Mouse (Mus musculus) right cerebral cortex, postnatal 4 days (tissue): Measurements from ENCODE around the gene Ins2.
A peak's percentile ranks its signal among the peaks of the same experiment; 100 is the strongest.

ENCODE experiments used
- DNase-seq: peaks from one replicate; pipeline ENCODE4 v3.0.0-alpha.2; 2022

The Ins2 gene

DNA sequence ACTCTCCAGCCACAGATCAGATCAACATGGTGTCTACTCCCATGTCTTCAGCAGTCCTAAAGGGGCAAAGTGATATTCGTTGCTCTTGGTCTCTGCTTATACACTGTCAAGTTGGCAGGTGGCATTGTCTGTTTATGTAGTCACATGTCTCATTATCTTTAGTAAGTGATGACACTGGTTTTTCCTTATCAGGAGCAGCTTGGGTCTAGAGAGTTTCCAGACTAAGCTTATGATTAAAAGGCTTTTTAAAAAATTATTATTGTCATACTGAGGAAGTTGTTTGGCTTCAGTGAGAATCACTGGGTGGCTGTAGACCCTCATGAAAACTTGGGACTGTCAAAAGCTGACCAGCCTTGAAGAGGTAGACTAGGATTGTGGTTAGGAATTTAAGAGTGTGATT lies at the start of gene Ins2:
TSS of gene Ins2 (minus strand) at position 101 of the 400 bp plus-strand sequence.
- no peak for DNase-seq

DNA sequence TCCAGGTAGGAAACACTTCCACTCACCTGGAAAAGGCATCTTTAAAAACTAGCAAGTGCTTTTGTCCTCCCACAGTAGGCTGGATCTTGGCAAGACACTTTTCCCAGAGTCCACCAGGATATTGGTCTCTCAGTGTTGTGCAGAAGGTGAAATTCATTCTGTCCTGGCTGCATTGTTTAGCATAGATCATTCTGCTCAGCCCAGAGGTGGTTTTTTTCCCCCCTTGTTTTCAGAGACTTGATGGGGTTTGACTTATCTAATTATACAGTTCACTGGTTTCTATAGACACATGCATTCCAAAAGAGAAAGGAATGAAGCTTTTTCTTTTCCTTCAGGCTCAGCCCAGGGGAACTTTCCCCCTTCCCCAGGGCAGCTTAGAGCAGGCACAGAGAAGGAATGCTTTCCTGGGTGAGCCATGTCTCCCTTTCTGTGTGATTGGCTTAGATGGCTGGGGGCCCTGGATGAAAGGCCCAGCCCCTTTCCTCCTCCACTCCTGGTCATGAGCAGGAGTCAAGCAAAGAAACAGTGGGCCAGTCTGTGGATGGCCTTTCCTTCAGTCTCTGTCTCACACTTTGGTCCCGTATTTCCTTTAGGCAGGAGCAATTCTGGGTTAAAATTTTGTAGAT lies 49.6 kb upstream of the Ins2 start:
- DNase-seq, result no peak

DNA sequence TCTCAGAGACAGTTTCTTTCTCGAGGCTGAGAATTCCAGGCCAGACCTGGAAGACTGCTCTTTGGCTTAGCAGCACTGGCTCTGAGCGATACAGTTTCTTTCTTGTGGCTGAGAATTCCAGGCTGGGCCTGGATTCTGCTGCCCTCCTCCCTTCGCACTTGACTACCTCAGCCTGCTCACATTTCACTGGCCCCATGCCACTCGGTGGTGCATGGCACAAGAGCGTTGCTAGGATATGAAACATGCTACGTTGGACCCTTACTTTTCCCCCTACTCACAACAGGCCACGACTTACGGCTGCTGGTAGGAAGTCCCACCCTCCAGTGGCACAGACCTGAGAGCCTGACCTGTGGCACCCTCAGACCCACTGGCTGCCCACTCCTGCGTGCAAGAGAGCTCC lies 46.5 kb upstream of the Ins2 start:
- DNase-seq, result no peak

DNA sequence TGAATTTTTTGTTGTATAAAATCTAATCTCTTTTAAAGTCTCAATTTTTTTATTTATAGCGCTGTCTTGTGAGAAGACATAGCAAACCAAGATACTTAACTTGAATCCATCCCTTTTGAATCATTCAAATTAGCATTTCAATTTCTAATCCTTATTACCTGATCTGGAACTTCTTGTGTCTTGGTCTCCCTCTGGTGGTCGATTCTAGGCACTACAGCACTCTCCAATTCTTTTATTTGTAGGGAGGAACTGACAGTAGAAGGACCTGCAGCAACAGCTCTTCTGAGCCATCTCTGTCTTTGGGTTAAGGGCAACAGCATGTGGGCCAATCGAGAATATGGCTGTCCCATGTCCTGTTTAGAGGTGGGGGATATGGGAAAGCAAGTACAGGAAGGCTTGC lies 5.4 kb downstream of the Ins2 start:
- DNase-seq, result peak; percentile 17

DNA sequence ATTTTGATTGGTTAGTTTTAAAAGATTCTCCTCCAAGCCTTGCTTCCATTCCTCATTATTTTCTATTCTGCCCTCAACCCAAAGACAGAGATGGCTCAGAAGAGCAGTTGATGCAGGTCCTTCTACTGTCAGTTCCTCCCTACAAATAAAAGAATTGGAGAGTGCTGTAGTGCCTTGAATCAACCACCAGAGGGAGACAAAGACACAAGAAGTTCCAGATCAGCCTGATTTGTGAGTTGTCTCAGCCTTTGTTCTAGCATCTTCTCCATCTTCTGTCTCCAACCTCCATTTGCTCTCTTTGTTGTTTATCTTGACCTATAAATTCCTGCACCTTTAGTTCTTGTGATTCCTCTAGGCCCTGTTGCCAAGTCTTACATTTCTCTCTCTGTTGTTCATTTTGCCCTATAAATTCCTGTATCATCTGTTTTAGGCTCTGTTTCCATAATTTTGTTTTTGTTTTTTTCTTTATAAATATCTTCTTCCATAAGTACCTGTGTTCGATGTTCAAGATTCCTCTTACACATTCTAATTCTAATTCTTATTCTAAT lies 6.2 kb downstream of the Ins2 start:
- no peak for DNase-seq

DNA sequence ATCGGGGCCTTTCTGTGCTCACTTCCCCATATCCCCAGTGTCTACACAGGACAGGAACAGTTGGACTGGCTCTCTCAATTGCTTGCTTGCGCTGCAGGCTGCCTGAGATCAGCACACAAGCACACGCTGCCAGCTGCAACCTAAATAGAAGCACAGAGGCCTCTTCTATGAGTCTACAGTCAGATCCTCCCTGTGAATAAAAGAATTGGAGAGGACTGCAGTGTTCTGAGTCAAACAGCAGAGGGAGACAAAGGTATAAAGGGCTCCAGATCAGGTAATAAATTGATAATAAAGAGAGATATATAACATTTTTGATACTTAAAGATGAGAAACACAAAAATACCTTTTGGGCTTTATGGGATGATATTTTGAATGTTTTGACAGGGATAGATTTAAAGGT lies 17.2 kb downstream of the Ins2 start:
- DNase-seq, result no peak

DNA sequence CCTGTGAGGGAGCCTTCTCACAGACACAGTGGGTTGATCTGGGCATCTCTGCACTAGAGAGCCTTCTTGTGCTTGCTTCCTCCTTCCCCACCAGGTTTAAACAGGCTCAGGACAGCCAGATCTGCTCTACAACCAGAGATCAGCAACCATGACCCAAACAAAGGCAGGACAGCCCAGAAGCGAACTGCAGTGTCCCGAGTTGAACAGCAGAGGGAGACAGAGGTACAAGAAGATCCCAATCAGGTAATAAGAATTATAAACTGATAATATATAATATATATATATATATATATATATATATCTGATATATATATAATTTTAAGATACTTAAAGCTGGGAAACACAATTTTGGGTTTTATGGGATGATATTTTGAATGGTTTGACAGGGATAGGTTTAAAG lies 22.5 kb downstream of the Ins2 start:
- peak; percentile 30 for DNase-seq

DNA sequence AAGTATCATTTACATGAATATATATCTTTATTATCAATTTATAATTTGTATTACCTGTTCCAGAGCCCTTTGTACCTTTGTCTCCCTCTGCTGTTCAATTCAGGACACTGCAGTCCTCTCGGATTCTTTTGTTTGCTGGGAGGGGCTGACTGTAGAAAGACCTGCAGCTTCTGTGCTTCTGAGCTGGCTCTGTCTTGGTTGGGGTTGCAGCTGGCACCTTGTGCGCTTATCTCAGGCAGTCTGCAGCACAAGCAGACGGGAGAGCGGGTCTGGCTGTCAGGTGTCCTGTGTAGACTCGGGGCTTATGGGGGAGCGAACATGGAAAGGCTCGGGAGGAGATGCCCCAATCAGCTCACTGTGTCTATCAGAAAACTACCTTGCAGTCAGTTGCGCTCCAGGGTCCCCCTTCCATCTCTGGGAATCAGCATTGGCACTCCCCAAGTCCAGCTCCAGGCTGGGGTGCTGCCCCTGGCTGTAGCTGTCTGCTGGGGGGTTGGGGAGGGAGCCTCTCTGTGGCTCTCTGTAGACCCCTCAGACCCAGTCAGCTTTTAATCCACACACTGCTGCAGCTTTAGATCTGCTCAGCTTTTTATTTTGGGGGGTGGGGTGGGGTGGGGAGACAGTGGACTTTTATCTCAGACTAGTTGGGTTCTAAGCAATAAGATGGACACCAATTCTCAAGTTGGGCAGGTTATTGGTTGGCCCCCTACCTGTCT lies 28.2 kb downstream of the Ins2 start:
- peak; percentile 41 for DNase-seq

DNA sequence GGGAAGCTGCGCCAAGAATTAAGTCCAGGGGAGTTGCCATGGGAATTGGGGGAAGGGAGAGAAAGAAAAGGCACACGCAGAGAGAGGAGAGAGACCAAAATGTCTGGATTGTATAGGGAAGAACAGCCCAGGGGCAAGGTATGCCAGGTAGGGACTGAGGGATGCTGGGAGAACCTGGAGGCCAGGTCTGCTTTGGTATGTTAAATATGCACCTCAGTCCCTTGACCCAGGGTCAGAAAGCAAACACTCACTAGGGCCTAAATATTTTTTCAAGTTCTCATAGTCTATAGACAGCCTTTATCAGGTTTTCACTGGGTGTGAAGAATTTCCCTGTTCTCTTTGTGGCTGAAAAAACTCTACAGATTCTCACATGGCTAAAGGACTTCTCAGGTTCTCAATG lies 36.3 kb downstream of the Ins2 start:
- no peak for DNase-seq

DNA sequence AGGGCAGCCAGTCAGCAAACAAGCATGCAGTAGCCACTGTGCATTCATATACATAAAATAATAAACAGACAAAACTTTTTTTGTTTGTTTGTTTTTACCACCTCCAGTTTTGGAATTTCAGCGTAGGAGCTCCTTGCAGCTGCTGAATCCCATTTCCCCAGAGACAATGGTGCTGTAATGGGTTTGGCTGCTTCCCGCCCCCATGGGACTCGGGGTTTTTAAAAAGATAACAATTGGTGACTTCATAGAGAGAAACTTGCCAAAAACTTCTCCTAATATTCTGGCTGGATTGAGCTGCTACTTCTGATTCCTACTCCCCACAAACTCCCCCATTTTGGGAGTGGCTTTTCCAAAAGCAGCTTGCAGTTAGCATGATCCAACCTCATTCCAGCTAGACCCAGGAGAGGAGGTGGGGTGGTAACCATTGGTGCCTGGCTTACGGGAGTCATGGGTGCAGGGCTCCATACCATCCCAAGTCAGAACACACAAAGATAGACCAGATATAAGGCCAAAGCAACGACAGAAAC lies 43.8 kb downstream of the Ins2 start:
- DNase-seq, result no peak

DNA sequence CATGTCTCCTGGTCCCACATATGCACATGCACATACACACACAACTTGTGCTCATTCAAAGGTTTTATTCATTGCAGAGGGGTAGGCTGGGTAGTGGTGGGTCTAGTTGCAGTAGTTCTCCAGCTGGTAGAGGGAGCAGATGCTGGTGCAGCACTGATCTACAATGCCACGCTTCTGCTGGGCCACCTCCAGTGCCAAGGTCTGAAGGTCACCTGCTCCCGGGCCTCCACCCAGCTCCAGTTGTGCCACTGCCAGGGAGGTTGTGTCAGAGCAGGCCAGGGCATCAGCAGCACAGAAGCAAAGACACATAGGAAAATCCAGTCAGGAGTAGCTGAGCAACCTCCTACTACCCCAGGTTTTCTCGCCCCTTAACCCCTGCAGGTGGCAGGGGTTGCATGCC lies 64.6 kb downstream of the Ins2 start:
- peak; percentile 1 for DNase-seq

DNA sequence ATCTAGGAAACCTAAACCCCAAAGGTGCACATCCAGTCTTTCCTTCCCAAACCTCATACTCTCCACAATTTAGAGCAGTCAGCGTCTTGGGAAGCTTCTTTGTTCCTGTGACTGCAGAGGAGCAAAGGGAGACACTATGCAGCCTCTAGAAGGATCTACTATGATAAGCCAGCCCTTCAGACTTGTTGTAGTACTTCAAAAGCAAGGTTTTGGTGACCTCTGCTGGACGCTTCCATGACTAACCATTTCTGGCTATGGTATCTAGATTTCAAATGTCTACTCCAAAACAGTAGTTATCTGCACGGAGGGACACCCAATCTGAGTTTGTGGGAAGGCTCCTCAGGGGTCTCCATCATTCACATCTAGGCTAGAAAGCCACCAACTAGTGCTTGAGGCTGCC lies 67.5 kb downstream of the Ins2 start:
- peak; percentile 71 for DNase-seq

DNA sequence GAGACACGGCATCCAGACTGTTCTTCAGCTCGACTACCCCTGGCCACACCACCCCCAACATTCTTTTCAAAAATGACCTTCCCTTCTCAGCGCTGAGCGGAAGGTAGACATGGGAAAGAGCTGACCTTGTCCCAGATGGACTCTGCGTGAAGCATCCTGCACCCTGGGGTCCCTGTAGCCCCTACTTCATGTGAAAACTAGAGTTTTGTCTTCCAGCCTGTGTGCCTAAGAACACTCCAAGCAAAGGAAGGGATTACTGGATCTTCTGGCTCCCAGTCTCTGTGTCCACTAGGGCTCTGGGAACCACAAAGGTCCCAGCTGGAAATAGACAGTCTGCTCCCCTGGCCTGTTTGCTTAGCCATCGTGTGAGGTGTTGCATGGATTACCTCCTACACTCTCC lies 68.0 kb downstream of the Ins2 start:
- no peak for DNase-seq

DNA sequence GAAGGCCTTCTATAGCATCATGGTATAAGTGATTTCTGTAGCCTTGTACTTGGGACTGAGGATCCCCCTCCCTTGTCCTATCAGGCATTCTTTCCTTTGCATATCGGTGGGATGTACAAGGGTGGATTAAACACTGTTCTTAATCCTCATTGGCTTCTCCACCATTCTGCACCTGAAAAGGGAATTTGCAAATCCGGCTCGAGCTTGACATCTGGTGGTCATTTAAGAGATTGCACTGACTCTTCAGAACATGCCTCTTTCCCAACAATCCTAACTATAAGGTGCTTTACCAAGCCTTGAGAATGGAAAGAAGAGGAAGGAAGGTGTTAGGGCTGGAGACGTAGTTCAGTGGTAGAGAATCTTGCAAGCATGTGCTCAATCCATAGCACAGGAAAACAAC lies 71.1 kb downstream of the Ins2 start:
- DNase-seq, result peak; percentile 65

DNA sequence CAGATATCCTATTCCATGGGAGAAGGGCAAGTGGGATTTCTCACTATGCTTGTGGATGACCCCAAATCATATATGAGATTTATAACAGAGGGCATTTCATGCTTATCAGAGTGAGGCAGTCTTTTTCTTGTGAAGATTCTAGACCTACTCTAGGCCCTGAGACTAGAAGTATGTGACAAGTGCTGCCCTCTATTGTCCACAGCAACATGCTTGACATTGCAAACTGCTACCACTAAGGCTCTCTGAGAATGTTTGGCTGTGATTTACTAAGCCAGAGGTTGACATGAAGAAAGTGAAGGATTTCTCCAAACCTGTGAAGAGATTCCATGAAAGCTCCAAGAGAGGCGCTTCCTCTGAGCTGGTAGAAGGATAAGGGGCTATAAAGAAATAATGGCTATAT lies 72.1 kb downstream of the Ins2 start:
- no peak for DNase-seq

DNA sequence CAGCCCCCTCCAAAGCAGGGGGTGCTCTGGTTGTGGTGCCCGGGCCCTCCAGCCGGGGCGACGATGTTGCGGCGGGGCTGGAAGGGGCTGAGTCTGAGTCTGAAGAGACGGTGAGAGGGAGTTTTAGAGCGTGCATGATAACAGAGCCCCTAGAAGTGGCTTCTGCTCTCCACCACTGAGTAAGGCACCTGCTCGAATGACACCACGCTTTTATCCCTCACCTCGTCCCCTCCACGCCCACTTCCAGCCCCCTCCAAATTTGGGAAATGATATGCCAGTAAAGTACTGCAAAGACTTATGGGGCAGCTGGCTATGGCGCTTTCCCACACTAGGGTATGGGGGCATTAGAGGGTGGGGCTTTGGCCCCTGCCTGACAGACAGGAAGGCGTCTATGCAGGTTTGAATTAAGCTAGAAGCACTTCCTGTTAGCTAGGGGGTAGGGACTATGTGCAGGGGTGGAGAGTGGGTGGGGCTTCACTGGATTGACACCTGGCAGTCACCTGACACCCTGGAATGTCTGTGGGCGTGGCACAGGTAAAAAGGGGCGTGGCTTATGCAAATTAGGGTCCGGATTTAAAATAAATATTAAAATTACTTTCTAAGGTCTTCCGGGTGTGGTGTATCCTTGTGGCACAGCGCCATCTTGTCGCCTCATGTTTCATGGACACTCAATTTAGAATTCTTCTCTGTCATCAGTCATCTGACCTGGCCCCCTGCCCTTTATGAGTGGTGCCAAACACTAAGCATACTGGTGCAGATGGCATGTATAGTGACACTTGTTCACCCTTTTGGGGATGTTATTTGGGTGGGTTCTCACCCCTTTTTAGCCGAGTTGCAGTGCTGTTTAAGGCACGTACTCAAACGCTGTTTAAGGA lies 73.2 kb downstream of the Ins2 start, which contains the start of gene Gm49394:
TSS of gene Gm49394 (minus strand) at position 192 of the 875 bp plus-strand sequence.
- DNase-seq, result no peak

DNA sequence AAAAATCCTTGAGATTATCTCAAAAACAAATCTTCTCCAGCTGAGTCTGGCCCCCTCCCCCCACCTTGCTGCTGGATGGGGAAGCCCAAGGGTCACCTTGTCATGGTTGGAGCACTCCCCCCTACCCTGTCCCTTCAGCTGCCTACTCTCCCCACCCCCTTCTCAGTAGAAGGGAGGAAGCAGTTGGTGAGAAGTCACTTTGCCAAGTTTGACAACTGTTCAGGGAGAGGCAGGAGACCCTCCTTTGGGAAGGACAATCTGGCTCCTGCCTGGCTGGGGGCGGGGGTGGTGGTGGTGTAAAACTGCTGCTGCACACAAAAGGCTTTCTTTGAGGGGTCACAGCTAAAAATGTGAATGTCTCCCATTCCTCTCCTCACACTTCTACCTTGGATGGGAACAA lies 74.9 kb downstream of the Ins2 start:
- DNase-seq, result no peak

DNA sequence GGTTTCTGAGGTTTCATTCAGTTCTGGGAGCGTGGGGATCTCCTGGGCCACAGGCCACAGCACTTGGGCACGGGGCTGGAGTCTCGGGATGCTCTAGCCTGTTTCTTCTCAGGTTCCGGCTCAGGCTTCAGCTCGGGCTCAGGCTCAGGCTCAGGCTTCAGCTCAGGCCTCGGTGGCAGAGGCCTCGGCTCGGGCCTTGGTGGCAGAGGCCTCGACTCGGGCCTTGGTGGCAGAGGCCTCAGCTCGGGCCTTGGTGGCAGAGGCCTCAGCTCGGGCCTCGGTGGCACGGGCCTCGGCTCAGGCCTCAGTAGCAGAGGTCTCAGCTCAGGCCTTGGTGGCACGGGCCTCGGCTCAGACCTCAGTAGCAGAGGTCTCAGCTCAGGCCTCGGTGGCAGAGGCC lies 75.7 kb downstream of the Ins2 start:
- no peak for DNase-seq

DNA sequence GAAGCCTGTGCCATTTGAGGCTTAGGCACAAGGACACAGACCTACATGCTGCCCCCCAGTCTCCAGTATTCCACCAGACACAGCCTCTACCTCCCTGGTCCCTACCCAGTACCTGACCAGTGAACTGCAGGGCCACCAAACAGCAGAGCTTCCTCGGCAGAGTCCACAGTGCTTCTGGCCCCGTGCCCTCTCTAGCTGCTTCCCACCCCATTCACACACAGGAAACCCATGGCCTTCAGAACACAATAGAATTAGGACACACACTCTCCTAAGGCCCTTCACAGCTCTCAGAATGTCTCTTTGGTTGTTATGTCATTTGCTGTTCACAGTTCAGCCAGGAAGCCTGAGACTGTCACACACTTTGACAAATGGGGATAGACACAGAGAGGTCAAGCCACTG lies 76.5 kb downstream of the Ins2 start, which contains the start of gene Igf2:
TSS of gene Igf2 (minus strand) at position 158 of the 400 bp plus-strand sequence.
- no peak for DNase-seq

DNA sequence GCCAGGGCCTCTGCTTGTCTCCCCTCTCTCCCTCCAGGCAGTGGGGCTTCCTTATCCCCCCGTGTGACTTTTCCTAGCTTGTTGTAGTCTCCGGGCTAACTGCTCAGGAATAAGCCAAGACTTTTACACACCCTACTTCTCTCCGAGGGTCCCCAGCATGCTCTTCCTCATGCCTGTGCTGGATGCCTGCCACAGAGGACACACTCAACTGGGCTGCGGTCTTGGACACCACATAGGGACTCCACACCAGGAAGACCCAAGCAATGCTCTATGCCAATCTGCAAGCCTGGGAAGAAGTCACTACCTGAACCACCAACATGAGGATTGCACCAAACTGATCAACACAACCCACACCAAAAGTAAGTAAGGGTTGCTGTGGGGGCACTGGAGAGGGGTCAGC lies 77.1 kb downstream of the Ins2 start:
- no peak for DNase-seq

DNA sequence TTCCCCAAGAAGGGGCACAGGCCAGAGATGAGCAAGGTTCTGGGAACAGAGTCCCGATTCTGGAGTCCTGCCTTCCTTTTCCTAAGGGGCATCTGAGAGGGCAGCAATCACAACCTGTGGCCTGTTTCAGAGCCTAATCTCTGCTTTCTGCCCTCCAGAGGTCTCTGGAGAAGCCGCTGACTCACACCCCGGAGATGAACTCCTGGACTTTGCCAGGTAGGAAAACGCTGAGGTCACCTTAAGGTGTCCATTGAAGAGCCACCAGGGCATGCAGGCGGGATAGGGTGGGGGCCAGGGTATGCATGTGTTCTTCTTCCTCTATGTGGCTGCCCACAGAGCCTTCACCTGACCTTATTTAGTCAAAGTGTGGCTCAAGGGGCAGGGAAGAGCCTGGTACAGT lies 77.8 kb downstream of the Ins2 start:
- no peak for DNase-seq

DNA sequence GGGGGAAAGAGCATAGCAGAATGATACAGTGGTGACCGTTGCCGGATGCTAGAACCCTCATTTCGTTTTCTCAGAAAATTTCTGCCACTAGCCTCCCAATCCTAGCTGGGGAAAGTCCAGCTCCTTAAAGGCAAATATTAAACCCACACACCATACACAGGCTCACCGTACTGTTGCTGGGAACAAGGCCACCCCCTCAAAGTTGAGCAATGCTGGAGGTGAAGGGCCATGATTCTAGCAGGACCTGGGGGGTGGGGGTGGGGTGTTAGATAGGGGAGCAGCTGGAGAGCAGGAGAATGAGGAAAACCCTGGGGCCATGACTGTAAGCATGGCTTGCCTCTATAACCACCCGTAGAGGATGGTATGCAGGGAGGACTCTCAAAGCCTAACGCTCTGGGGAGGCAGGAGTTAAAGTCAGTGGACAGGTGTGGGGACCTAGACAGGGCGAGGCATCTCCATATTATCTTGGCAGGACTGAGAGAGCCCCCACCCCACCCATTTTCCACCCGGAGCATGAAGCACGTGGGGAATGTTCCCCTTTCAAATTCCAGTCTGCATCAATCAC lies 78.6 kb downstream of the Ins2 start:
- no peak for DNase-seq

DNA sequence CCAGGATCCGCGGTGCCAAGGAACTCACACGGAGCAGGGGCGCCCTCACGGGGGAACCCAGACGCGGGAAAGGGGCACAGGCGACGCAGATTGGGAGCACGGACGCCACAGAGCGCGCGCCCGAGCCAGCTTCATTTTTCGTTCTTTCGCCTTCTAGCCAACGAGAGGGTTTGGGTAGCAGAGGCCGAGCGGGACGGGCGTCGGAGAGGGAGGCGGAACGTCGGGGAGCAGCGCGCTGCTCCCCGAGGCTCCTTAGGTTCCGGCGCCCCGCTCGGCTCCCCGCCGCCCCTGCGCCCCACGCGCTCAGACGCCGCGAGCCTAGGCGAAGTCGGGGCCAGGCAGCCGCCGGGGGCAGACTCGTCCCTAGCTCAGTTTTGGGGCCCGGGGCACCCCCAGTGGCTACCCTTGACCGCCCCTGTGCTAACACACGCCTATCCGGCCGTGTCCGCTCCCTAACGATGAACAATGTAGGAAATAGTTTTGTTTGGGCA lies 79.2 kb downstream of the Ins2 start:
- DNase-seq, result peak; percentile 42
